Mouse (Mus musculus): Measurements from ENCODE around the gene Ptgir. TPM values are rescaled to one million over a fixed set of nuclear protein-coding genes. Genes with fewer than 3 reads are reported as not detected.

Gene Ptgir
- polyA plus RNA-seq, 1 experiment from 2014 or later: 1.7 TPM

DNA sequence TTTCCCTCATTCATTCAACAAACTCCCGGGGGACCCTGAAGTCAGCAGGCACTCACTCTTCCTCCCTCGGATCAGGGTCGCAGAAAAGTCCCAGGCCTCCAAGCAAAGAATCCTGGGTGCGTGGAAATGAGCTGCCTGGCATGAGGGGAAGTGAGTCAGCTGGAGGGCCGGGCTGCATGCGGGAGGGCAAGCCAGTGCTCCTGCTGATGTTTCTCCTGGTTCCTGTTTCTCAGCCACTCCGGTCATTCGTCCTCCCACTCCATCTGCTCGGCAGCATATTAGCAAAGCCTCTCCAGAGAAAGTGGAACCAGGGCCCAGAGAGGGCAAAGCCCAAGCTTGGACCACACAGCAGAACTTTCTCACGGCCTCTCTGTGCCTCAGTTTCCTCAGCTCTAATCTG lies 3.6 kb downstream of the Ptgir start:
- DNase-seq: no peak
- no peak for ATAC-seq
- H3K4me2 ChIP-seq (ENCODE audit: low read depth, low read length): peak overlapping the region; percentile 16; the same call in 1 of the 2 replicates
- H3K4me3 ChIP-seq (ENCODE audit: low read depth, low read length): no peak overlapping the region
- H3K9ac ChIP-seq (replicated peaks): no peak overlapping the region
- H3K9me3 ChIP-seq (ENCODE audit: low read length): no peaks in the 10 kb centered on the region
- no peaks in the 10 kb centered on the region for H3K27me3 ChIP-seq (ENCODE audit: insufficient read depth, low read length)
- H3K4me1 ChIP-seq (ENCODE audit: insufficient read depth): peaks cover 8% of the 10 kb centered on the region; the same call in 1 of the 2 replicates
- H3K36me3 ChIP-seq (replicated peaks; ENCODE audit: insufficient read depth, low read length): peaks cover 9% of the 10 kb centered on the region; the same call in 1 of the 2 replicates
- 34% methylated on average over 10 of the region's 10 CpGs for WGBS (ENCODE audit: insufficient replicate concordance)
- no peak overlapping the region for H3K27ac ChIP-seq (ENCODE audit: low read depth)
- no peak for TF ChIP-seq EP300 (IDR thresholded peaks at IDR 0.05; ENCODE audit: low read depth)
- no peak for TF ChIP-seq CTCF (IDR thresholded peaks at IDR 0.05; ENCODE audit: low read depth)

DNA sequence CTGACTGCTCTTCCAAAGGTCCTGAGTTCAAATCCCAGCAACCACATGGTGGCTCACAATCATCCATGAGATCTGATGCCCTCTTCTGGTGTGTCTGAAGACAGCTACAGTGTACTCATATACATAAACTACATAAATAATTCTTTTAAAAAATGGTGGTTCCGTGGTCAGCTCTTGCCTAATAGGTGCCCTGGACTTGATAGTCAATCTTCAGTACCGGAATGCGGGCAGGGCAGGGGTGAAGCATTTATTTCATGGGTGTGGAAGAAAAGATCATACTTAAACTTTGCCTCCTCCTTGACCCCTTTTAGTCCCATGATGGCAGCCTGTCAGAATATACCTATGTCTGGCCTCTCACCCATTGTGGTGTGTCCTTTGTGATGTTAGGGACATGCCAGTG lies 5.6 kb downstream of the Ptgir start:
- Histone ChIP-seq H3K9ac (replicated peaks) (no peak overlapping the region), H3K36me3 (replicated peaks; ENCODE audit: insufficient read depth, low read length) (peaks cover 27% of the 10 kb centered on the region), H3K4me1 (ENCODE audit: insufficient read depth) (peaks cover 8% of the 10 kb centered on the region; the same call in 1 of the 2 replicates), H3K9me3 (ENCODE audit: low read length) (no peaks in the 10 kb centered on the region), H3K27ac (ENCODE audit: low read depth) (no peak overlapping the region), H3K4me3 (ENCODE audit: low read depth, low read length) (no peak overlapping the region), H3K4me2 (ENCODE audit: low read depth, low read length) (no peak overlapping the region), H3K27me3 (ENCODE audit: insufficient read depth, low read length) (no peaks in the 10 kb centered on the region)
- no peak for ATAC-seq
- TF ChIP-seq EP300 (IDR thresholded peaks at IDR 0.05; ENCODE audit: low read depth): no peak
- TF ChIP-seq CTCF (IDR thresholded peaks at IDR 0.05; ENCODE audit: low read depth): no peak
- WGBS (ENCODE audit: insufficient replicate concordance): 71% methylated on average over 3 of the region's 3 CpGs
- DNase-seq: no peak

DNA sequence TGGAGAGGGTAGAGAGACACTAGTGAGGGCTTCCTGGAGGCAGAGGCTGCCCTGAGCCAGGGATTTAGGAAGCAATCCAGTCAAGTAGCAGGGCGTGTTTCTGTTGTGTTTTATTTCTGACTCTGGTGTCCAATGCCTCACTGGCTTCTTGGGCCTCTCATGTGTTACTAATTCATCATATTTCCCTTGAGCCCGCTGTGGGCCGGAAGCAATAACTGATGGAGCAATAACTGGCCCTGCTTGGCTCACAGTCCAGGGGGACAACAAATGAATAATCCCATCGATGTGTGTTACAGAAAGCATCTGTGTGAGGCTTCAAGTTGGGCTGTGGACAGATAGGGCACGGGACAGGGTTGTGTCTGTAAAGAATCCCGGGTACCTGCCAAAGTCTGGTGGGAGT lies 6.1 kb downstream of the Ptgir start:
- no peak overlapping the region for H3K4me2 ChIP-seq (ENCODE audit: low read depth, low read length)
- H3K9ac ChIP-seq (replicated peaks): no peak overlapping the region
- H3K4me1 ChIP-seq (ENCODE audit: insufficient read depth): peaks cover 8% of the 10 kb centered on the region; the same call in 1 of the 2 replicates
- peaks cover 32% of the 10 kb centered on the region for H3K36me3 ChIP-seq (replicated peaks; ENCODE audit: insufficient read depth, low read length)
- no peak overlapping the region for H3K4me3 ChIP-seq (ENCODE audit: low read depth, low read length)
- DNase-seq (no peak), ATAC-seq (no peak)
- TF ChIP-seq EP300 (IDR thresholded peaks at IDR 0.05; ENCODE audit: low read depth): no peak
- TF ChIP-seq CTCF (IDR thresholded peaks at IDR 0.05; ENCODE audit: low read depth): no peak
- no peaks in the 10 kb centered on the region for H3K9me3 ChIP-seq (ENCODE audit: low read length)
- 74% methylated on average over 6 of the region's 6 CpGs for WGBS (ENCODE audit: insufficient replicate concordance)
- no peak overlapping the region for H3K27ac ChIP-seq (ENCODE audit: low read depth)
- H3K27me3 ChIP-seq (ENCODE audit: insufficient read depth, low read length): no peaks in the 10 kb centered on the region

DNA sequence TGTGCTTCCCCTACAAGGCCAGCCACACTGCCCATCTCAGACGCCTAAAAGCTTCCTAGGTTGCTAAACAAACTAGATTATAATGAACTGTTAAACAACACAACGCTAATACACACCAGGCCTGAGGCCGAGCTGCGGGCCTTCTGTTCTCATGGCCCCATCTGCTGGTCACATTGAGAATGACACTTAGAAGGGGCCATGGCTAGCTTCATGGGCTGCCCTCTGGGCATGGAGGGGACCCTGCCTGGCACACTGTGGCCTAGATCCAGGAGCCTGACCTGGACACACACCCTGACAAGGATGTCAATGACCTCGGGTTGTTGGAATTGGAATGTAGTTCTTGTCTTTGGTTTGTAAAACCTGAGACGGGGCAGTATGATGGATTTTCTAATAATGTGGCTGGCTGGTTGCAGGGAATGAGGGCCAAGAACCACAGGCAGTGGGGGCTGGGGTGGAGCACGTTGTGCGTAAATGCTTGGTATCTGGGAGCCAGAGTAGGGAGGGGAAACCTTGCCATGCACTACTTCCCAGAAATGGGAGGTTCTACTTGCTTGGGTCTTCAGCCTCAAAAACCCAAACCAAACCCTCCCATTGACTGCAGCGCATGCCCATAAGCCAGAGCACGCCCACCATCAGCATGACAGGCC lies 7.6 kb downstream of the Ptgir start:
- ATAC-seq (peak; percentile 72), DNase-seq (peak; percentile 77)
- WGBS (ENCODE audit: insufficient replicate concordance): 34% methylated on average over 10 of the region's 10 CpGs

DNA sequence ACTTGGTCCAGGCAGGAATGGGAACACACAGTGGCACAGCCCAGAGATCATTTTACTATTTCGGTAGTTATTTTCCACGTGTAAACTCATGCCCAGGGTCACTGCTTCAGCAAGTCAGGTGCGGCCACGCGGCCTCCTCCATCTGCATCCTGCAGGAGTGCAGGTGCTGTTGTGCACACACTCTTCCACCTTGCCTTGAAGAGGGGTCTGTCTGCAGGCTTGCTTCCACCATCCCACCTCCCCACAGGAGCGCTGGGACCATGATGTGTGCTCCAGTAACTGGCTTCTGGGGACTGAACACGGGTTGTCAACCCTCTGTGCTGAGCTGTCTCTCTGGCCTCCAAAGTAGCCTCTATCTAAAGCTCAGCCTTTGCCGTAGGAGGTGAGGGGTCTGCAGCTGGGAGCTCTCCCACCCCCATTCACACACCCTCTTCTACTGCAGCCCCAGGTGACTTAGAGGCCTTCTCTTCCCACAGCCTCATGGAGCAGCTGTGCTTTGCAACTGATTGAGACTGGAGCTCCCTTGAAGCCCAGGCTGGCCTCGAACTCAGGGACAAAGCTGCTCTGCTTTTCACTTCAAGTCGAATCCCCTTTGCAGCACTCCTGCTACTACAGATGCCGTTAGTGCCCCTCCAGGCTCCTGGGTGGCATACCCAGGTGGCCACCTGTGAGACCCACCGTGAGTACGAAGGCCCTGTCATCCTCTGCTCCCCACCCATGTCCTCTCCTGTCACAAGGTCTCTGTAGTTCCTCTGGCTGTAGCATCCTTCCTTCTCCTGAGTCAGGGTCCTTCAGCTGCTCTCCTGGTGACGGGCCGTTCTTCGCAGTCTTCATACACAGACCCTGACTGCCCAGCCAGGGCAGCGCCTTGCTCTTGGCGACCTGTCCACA lies 8.4 kb downstream of the Ptgir start:
- Histone ChIP-seq H3K9ac (replicated peaks) (no peak overlapping the region), H3K4me3 (ENCODE audit: low read depth, low read length) (no peak overlapping the region), H3K9me3 (ENCODE audit: low read length) (no peaks in the 10 kb centered on the region), H3K4me1 (ENCODE audit: insufficient read depth) (peaks cover 8% of the 10 kb centered on the region), H3K36me3 (replicated peaks; ENCODE audit: insufficient read depth, low read length) (peaks cover 55% of the 10 kb centered on the region), H3K27ac (ENCODE audit: low read depth) (no peak overlapping the region), H3K4me2 (ENCODE audit: low read depth, low read length) (no peak overlapping the region), H3K27me3 (ENCODE audit: insufficient read depth, low read length) (no peaks in the 10 kb centered on the region)
- WGBS (ENCODE audit: insufficient replicate concordance): 85% methylated on average over 18 of the region's 18 CpGs
- TF ChIP-seq CTCF (IDR thresholded peaks at IDR 0.05; ENCODE audit: low read depth): no peak
- no peak for DNase-seq
- ATAC-seq: no peak

More for the DNA sequence above, 7.6 kb downstream of the Ptgir start:
- no peaks in the 10 kb centered on the region for H3K27me3 ChIP-seq (ENCODE audit: insufficient read depth, low read length)
- TF ChIP-seq EP300 (IDR thresholded peaks at IDR 0.05; ENCODE audit: low read depth): no peak
- TF ChIP-seq CTCF (IDR thresholded peaks at IDR 0.05; ENCODE audit: low read depth): peak; percentile 93
- H3K36me3 ChIP-seq (replicated peaks; ENCODE audit: insufficient read depth, low read length): peaks cover 48% of the 10 kb centered on the region
- no peaks in the 10 kb centered on the region for H3K9me3 ChIP-seq (ENCODE audit: low read length)
- no peak overlapping the region for H3K4me3 ChIP-seq (ENCODE audit: low read depth, low read length)
- H3K4me1 ChIP-seq (ENCODE audit: insufficient read depth): peaks cover 5% of the 10 kb centered on the region; the same call in 1 of the 2 replicates
- H3K27ac ChIP-seq (ENCODE audit: low read depth): no peak overlapping the region
- H3K9ac ChIP-seq (replicated peaks): no peak overlapping the region
- H3K4me2 ChIP-seq (ENCODE audit: low read depth, low read length): no peak overlapping the region

Data from liver, postnatal 0 days (tissue).